Mouse (Mus musculus) heart, embryonic 10.5 days (tissue): ENCODE data around the gene Pde4dip. TPM values are rescaled to one million over a fixed set of nuclear protein-coding genes. Genes with fewer than 3 reads are reported as not detected.
A peak's percentile ranks its signal among the peaks of the same experiment; 100 is the strongest.

Experiments used
- DNase-seq: peaks from one replicate; pipeline ENCODE4 v3.0.0-alpha.2; 2017; ENCODE audit warnings: low spot score
- H3K27ac ChIP-seq: fragments of 300-500 bp; sonication (generic); 2 replicates; pipeline ENCODE4 v1.5.1; 2016; ENCODE audit warnings: mild to moderate bottlenecking
- H3K27me3 ChIP-seq: fragments of 300-500 bp; sonication (generic); 2 replicates; pipeline ENCODE4 v1.6.1; 2016; ENCODE audit warnings: mild to moderate bottlenecking; ENCODE audit not compliant: poor library complexity, insufficient read depth, severe bottlenecking
- H3K36me3 ChIP-seq: fragments of 300-500 bp; sonication (generic); 2 replicates; pipeline ENCODE4 v1.6.1; 2016; ENCODE audit warnings: mild to moderate bottlenecking, moderate library complexity
- H3K4me1 ChIP-seq: fragments of 300-500 bp; sonication (generic); 2 replicates; pipeline ENCODE4 v1.6.1; 2016; ENCODE audit warnings: mild to moderate bottlenecking
- H3K4me3 ChIP-seq: fragments of 300-500 bp; sonication (generic); 2 replicates; pipeline ENCODE4 v1.5.1; 2016; ENCODE audit warnings: mild to moderate bottlenecking, moderate library complexity
- H3K9me3 ChIP-seq: fragments of 300-500 bp; sonication (generic); 2 replicates; pipeline ENCODE4 v1.6.1; 2016; ENCODE audit warnings: mild to moderate bottlenecking, moderate library complexity
- WGBS: fragments of 180-500 bp; shearing (Covaris S2); methylation state at CpG from one replicate; pipeline ENCODE4 v1.1.7; 2016; 5-methylcytosine and 5-hydroxymethylcytosine counted together
- polyA plus RNA-seq: library from polyadenylated mRNA; unstranded; fragments of >200 nt; fragmentation: Nextera tagmentation; extraction: Ambion mirVana; gene quantifications from 2 replicates; pipeline ENCODE4 v1.2.1, GENCODE M21; 2016

Pde4dip gene
- polyA plus RNA-seq, 1 experiment from 2014 or later: 42.0 TPM

- H3K27ac ChIP-seq: no peak overlapping the region
- H3K4me3 ChIP-seq: no peak overlapping the region
- no peak for DNase-seq
- H3K9me3 ChIP-seq: no peaks in the 10 kb centered on the region
- WGBS: 74% methylated on average over 10 of the region's 10 CpGs
- no peaks in the 10 kb centered on the region for H3K27me3 ChIP-seq
- no peaks in the 10 kb centered on the region for H3K4me1 ChIP-seq
- H3K36me3 ChIP-seq: peaks cover 99% of the 10 kb centered on the region
Observed at GRCm38 (mm10) chr3:97748789-97749188, 139.7 kb downstream of the Pde4dip start.

DNA sequence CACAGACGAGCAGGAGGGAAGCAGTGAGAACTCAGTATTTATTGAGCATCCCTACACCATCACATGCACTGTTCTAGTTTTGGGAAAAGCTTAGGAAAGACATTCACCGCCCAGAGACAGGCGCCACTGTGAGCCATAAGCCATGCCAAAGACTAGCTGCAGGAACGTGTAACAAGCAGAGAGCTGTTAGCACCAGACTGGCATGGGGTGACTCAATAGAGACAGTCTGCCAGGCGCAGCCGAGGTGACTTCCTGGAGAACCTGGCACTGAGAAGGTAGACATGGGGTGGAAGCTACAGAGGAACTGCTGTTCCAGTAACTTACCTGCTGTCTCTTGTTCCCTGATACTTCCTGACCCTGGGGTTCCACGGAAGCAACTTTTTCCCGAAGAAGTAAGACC lies 145.7 kb downstream of the Pde4dip start:
- Histone ChIP-seq H3K27ac (no peak overlapping the region), H3K4me1 (no peaks in the 10 kb centered on the region), H3K4me3 (no peak overlapping the region), H3K27me3 (no peaks in the 10 kb centered on the region), H3K9me3 (no peaks in the 10 kb centered on the region), H3K36me3 (peaks cover 91% of the 10 kb centered on the region)
- no peak for DNase-seq
- 90% methylated on average over 8 of the region's 8 CpGs for WGBS

GRCm38 (mm10) chr3:97735575-97735974 lies 152.9 kb downstream of the Pde4dip start:
- Histone ChIP-seq H3K9me3 (no peaks in the 10 kb centered on the region), H3K4me1 (no peaks in the 10 kb centered on the region), H3K4me3 (no peak overlapping the region), H3K27me3 (no peaks in the 10 kb centered on the region), H3K36me3 (peaks cover 52% of the 10 kb centered on the region), H3K27ac (no peak overlapping the region)
- WGBS: 85% methylated on average over 5 of the region's 5 CpGs
- DNase-seq: peak; percentile 47

DNA sequence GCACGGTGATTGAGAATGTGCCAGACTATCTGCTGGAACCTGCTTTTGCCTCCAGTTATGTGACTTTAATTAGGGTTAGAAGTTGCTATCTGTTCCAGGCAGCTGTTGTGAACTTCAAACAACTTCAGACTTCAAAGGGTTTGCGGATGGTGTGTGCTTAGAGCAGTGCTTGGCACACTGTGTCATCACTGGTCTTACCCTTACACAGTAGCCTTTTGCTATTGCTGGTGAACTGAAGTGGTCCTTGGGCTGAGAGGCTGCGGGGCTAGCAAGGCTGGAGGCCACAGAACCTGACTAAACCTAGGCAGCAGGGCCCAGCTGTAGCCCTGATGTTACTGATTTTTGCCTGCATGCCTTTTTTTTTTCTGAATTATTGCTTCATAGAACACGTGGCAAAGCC lies 154.2 kb downstream of the Pde4dip start:
- H3K36me3 ChIP-seq: peaks cover 53% of the 10 kb centered on the region
- WGBS: 63% methylated on average over 4 of the region's 4 CpGs
- no peak overlapping the region for H3K27ac ChIP-seq
- no peak overlapping the region for H3K4me3 ChIP-seq
- no peaks in the 10 kb centered on the region for H3K9me3 ChIP-seq
- H3K4me1 ChIP-seq: 0 out of 2 replicates have a peak, but pooled peaks cover 4% of the 10 kb centered on the region
- peak; percentile 39 for DNase-seq
- H3K27me3 ChIP-seq: no peaks in the 10 kb centered on the region

- H3K27me3 ChIP-seq: no peaks in the 10 kb centered on the region
- no peak overlapping the region for H3K4me3 ChIP-seq
- 0 out of 2 replicates have a peak, but pooled peaks cover 4% of the 10 kb centered on the region for H3K4me1 ChIP-seq
- H3K27ac ChIP-seq: no peak overlapping the region
- H3K36me3 ChIP-seq: peaks cover 48% of the 10 kb centered on the region
- H3K9me3 ChIP-seq: no peaks in the 10 kb centered on the region
- 86% methylated on average over 6 of the region's 6 CpGs for WGBS
- peak; percentile 13 for DNase-seq
Observed at GRCm38 (mm10) chr3:97732622-97733021, 155.9 kb downstream of the Pde4dip start.

DNA sequence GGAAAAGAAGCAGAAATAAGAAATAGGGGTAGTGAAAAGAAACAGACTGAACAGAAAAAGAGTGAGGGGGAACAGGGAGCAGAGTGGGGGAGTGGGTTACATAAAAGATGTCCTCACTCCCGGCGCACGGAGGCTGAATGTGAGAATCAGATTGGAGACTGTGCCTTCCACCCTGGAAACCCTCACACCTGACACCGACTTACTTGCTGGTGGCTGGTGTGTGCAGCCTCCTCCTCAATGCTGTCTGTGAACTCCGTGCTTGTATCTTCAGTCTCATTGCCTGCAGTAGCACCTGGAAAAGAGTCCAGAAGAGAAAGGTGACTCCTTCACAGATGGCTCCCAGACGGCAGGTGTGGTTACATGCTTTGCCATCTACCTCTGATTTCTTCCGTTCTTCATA lies 157.9 kb downstream of the Pde4dip start:
- peak; percentile 46 for DNase-seq
- peaks cover 35% of the 10 kb centered on the region for H3K36me3 ChIP-seq
- no peaks in the 10 kb centered on the region for H3K27me3 ChIP-seq
- H3K27ac ChIP-seq: no peak overlapping the region
- no peaks in the 10 kb centered on the region for H3K9me3 ChIP-seq
- H3K4me3 ChIP-seq: no peak overlapping the region
- H3K4me1 ChIP-seq: 0 out of 2 replicates have a peak, but pooled peaks cover 4% of the 10 kb centered on the region
- WGBS: 76% methylated on average over 7 of the region's 7 CpGs

- 76% methylated on average over 3 of the region's 3 CpGs for WGBS
- Histone ChIP-seq H3K36me3 (peaks cover 34% of the 10 kb centered on the region), H3K9me3 (no peaks in the 10 kb centered on the region), H3K27ac (no peak overlapping the region), H3K4me3 (no peak overlapping the region), H3K4me1 (0 out of 2 replicates have a peak, but pooled peaks cover 4% of the 10 kb centered on the region), H3K27me3 (no peaks in the 10 kb centered on the region)
- DNase-seq: no peak
Observed at GRCm38 (mm10) chr3:97730131-97730530, 158.4 kb downstream of the Pde4dip start.

- Histone ChIP-seq H3K4me1 (0 out of 2 replicates have a peak, but pooled peaks cover 4% of the 10 kb centered on the region), H3K27ac (no peak overlapping the region), H3K27me3 (no peaks in the 10 kb centered on the region), H3K9me3 (no peaks in the 10 kb centered on the region; the same call in 1 of the 2 replicates), H3K36me3 (peaks cover 47% of the 10 kb centered on the region), H3K4me3 (no peak overlapping the region)
- peak; percentile 24 for DNase-seq
- WGBS: 88% methylated on average over 2 of the region's 2 CpGs
Observed at GRCm38 (mm10) chr3:97727801-97728200, 160.7 kb downstream of the Pde4dip start.

DNA sequence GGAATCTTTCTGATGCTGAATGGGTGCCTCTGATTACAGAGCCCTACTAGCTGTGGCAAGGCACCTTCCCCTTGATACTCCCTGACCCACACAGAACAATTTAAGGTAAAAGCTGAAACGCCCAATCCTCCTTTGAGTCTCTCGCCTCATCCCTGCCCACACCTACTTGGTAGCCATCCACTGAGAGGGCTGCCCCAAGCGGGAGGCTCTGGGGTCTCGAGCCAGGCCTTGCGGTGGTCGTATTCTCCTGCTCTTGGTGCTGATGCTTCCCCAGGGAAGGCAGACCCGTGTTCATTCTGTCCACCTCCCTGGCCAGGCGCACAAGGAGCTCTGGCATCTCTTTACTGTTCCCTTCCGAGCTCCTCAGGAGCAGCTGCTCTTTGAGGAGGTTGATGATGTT lies 169.4 kb downstream of the Pde4dip start:
- H3K36me3 ChIP-seq: peaks cover 91% of the 10 kb centered on the region
- H3K27ac ChIP-seq: no peak overlapping the region
- no peaks in the 10 kb centered on the region for H3K27me3 ChIP-seq
- DNase-seq: peak; percentile 66
- no peaks in the 10 kb centered on the region for H3K4me1 ChIP-seq
- WGBS: 82% methylated on average over 9 of the region's 9 CpGs
- no peak overlapping the region for H3K4me3 ChIP-seq
- no peaks in the 10 kb centered on the region for H3K9me3 ChIP-seq

DNA sequence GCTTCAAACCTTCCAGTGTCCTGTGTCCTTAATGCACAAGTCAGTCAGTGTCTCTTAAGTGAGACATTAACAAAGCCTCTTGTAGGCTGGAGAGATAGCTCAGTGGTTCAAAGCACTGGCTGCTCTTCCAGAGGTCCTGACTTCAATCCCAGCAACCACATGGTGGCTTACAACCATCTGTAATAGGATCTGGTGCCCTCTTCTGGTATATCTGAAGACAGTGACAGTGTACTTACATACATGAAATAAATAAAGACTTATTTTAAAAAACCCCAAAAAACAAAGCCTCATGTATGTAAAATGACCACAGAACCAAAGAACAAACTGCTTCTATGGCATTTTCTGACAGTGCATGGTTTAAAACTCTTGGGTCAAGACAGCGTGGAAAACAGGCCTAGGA lies 172.6 kb downstream of the Pde4dip start:
- Histone ChIP-seq H3K4me1 (no peaks in the 10 kb centered on the region), H3K9me3 (no peaks in the 10 kb centered on the region), H3K27ac (no peak overlapping the region), H3K4me3 (no peak overlapping the region), H3K36me3 (peaks cover 86% of the 10 kb centered on the region), H3K27me3 (no peaks in the 10 kb centered on the region)
- peak; percentile 28 for DNase-seq
- 71% methylated on average over 1 of the region's 1 CpGs for WGBS

DNA sequence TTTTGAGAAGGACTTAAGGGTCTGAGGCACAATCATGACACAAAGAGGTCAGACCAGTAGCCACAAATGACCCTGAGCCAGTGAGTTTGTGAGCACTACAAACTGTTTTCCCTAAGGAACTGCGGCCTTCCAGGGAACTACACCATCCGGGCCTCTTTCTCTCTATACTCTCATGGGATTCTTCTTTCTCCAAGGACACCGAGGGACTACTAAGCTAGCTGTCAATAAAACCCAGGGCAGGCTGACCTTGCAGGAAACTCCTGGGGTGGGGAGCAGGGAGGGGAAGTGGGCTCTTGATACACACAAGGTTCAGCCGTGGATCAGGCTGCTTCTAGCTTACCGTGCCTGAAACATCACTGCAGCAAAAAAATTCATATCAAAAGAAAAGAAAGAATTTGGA lies 177.6 kb downstream of the Pde4dip start:
- WGBS: 63% methylated on average over 5 of the region's 5 CpGs
- H3K9me3 ChIP-seq: no peaks in the 10 kb centered on the region
- H3K36me3 ChIP-seq: peaks cover 84% of the 10 kb centered on the region
- DNase-seq: peak; percentile 60
- H3K27me3 ChIP-seq: no peaks in the 10 kb centered on the region
- no peaks in the 10 kb centered on the region for H3K4me1 ChIP-seq
- no peak overlapping the region for H3K4me3 ChIP-seq
- no peak overlapping the region for H3K27ac ChIP-seq

DNA sequence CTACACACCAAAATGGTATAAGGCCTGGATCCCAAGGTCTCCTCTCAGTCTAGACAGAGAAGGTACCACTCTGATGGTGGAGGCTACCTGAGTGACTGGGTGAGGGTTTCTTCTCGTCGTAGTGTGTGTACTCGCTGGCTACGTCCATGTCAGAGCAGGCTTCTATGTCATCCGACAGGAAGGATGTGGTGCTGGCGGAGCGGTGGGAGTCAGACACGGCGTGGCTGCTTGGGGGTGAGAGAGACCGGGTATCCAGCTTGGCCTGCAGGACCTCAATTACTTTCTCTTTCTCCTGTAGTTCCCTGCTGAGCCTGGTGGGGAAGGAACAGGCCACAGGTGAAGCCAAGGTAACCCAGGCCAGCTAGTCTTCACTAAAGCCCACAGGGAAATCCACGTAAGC lies 178.4 kb downstream of the Pde4dip start:
- Histone ChIP-seq H3K4me1 (no peaks in the 10 kb centered on the region), H3K27me3 (no peaks in the 10 kb centered on the region), H3K27ac (no peak overlapping the region), H3K9me3 (no peaks in the 10 kb centered on the region), H3K36me3 (peaks cover 84% of the 10 kb centered on the region), H3K4me3 (no peak overlapping the region)
- peak; percentile 52 for DNase-seq
- WGBS: 89% methylated on average over 11 of the region's 11 CpGs

GRCm38 (mm10) chr3:97706561-97706960 lies 181.9 kb downstream of the Pde4dip start:
- no peak overlapping the region for H3K27ac ChIP-seq
- no peaks in the 10 kb centered on the region for H3K9me3 ChIP-seq
- no peaks in the 10 kb centered on the region for H3K27me3 ChIP-seq
- DNase-seq: peak; percentile 61
- no peaks in the 10 kb centered on the region for H3K4me1 ChIP-seq
- peaks cover 86% of the 10 kb centered on the region for H3K36me3 ChIP-seq
- H3K4me3 ChIP-seq: no peak overlapping the region
- 88% methylated on average over 4 of the region's 4 CpGs for WGBS

DNA sequence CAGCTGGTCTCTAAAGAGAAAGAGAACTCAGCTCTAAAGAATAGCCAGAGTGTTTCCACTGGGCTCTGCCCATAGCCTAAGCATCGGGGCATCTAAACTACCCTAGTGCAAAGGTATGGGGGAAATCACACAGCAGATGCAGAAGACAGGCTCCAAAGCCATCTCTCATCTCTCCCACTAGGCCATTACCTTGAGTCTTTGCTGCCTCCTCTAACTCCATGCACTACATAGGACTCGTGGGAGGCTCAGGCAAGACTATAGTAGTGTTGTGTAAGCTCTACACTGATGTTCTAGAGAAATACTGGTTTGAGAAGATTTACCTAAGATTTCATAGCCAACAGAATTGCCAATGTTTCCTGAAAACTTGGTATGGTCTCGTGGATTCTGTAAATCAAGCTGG lies 183.0 kb downstream of the Pde4dip start:
- no peaks in the 10 kb centered on the region for H3K27me3 ChIP-seq
- 83% methylated on average over 3 of the region's 3 CpGs for WGBS
- H3K27ac ChIP-seq: no peak overlapping the region
- peaks cover 84% of the 10 kb centered on the region for H3K36me3 ChIP-seq
- H3K9me3 ChIP-seq: no peaks in the 10 kb centered on the region
- no peaks in the 10 kb centered on the region for H3K4me1 ChIP-seq
- DNase-seq: peak; percentile 24
- no peak overlapping the region for H3K4me3 ChIP-seq
